Mouse (Mus musculus) midbrain, embryonic 14.5 days (tissue): Measurements from ENCODE around the gene Gm10670. TPM values are rescaled to one million over a fixed set of nuclear protein-coding genes. Genes with fewer than 3 reads are reported as not detected.
"Not testable (repeated sequence)": the region's sequence is repeated elsewhere in the genome, so short reads cannot be mapped to it uniquely, and the experiment has no call there.

Experiments used
- ATAC-seq: fragments of 200-750 bp; cut with Nextera tagmentation; 2 replicates; pipeline ENCODE4 v1.8.0; 2017; ENCODE audit warnings: moderate number of reproducible peaks, moderate library complexity; ENCODE audit not compliant: low FRiP score, low TSS enrichment
- DNase-seq: peaks from one replicate; pipeline ENCODE4 v3.0.0-alpha.2; 2015
- H3K27ac ChIP-seq: fragments of 300-500 bp; sonication (generic); replicated peaks from 2 replicates; pipeline ENCODE4 v1.5.1; 2014; ENCODE audit warnings: mild to moderate bottlenecking, low read depth, low read length, moderate library complexity
- H3K27me3 ChIP-seq: fragments of 300-500 bp; sonication (generic); 2 replicates; pipeline ENCODE4 v1.6.1; 2014; ENCODE audit warnings: low read length, control low read depth, mixed read lengths; ENCODE audit not compliant: control insufficient read depth, insufficient read depth
- H3K36me3 ChIP-seq: fragments of 300-500 bp; sonication (generic); 2 replicates; pipeline ENCODE4 v1.6.1; 2014; ENCODE audit warnings: low read length, control low read depth; ENCODE audit not compliant: control insufficient read depth, insufficient read depth
- H3K4me1 ChIP-seq: fragments of 300-500 bp; sonication (generic); 2 replicates; pipeline ENCODE4 v1.6.1; 2014; ENCODE audit warnings: mild to moderate bottlenecking, antibody characterized with exemption, low read length, control low read depth; ENCODE audit not compliant: control insufficient read depth, insufficient read depth
- H3K4me2 ChIP-seq: fragments of 300-500 bp; sonication (generic); 2 replicates; pipeline ENCODE4 v1.6.1; 2014; ENCODE audit warnings: mild to moderate bottlenecking, low read length, moderate library complexity
- H3K4me3 ChIP-seq: fragments of 300-500 bp; sonication (generic); replicated peaks from 2 replicates; pipeline ENCODE4 v1.5.1; 2014; ENCODE audit warnings: low read depth, low read length
- H3K9ac ChIP-seq: fragments of 300-500 bp; sonication (generic); replicated peaks from 2 replicates; pipeline ENCODE4 v1.6.1; 2014; ENCODE audit warnings: mild to moderate bottlenecking, low read length, moderate library complexity
- H3K9me3 ChIP-seq: fragments of 300-500 bp; sonication (generic); 2 replicates; pipeline ENCODE4 v1.6.1; 2016; ENCODE audit warnings: low read length, control low read depth, mixed read lengths; ENCODE audit not compliant: control insufficient read depth
- WGBS: fragments of 180-500 bp; shearing (Covaris S2); extraction: QIAGEN DNeasy Blood & Tissue Kit; methylation state at CpG from one replicate; pipeline ENCODE4 v1.1.7; 2014; 5-methylcytosine and 5-hydroxymethylcytosine counted together
- polyA plus RNA-seq: library from polyadenylated mRNA; unstranded; fragments of >200 nt; fragmentation: Nextera tagmentation; extraction: Ambion mirVana; gene quantifications from 2 replicates; pipeline ENCODE4 v1.2.1, GENCODE M21; 2014

Gm10670 gene
- polyA plus RNA-seq: not detected in 2 replicates

- not testable (repeated sequence) for ATAC-seq, H3K9ac ChIP-seq, H3K27me3 ChIP-seq, H3K4me3 ChIP-seq, H3K36me3 ChIP-seq, H3K27ac ChIP-seq, H3K4me2 ChIP-seq, DNase-seq, H3K4me1 ChIP-seq, H3K9me3 ChIP-seq
- no CpG with 5 or more reads among the region's 5 CpGs for WGBS
Observed at GRCm38 (mm10) chr7:20474825-20475224, at the start of gene Gm10670. TSS of gene Gm10670 (minus strand) at chr7:20474925.

- not testable (repeated sequence) for H3K27ac ChIP-seq, H3K9ac ChIP-seq, H3K27me3 ChIP-seq, ATAC-seq, DNase-seq, H3K36me3 ChIP-seq, H3K9me3 ChIP-seq, H3K4me2 ChIP-seq, H3K4me3 ChIP-seq, H3K4me1 ChIP-seq
- no CpG with 5 or more reads among the region's 3 CpGs for WGBS
Observed at GRCm38 (mm10) chr7:20510434-20510833, 35.7 kb upstream of the Gm10670 start, which contains the start of gene Vmn1r103. TSS of gene Vmn1r103 (minus strand) at chr7:20510534.

- not testable (repeated sequence) for ATAC-seq
Observed at GRCm38 (mm10) chr7:20442493-20442892, 32.2 kb downstream of the Gm10670 start, which contains the start of gene Vmn1r101. TSS of gene Vmn1r101 (minus strand) at chr7:20442593.

More at GRCm38 (mm10) chr7:20442493-20442892, 32.2 kb downstream of the Gm10670 start, which contains the start of gene Vmn1r101:
- H3K9ac ChIP-seq, H3K27me3 ChIP-seq, H3K4me2 ChIP-seq, H3K9me3 ChIP-seq, H3K36me3 ChIP-seq, DNase-seq, H3K4me3 ChIP-seq, H3K4me1 ChIP-seq, H3K27ac ChIP-seq: not testable (repeated sequence)
- no CpG with 5 or more reads among the region's 2 CpGs for WGBS

Other genes starting within 250 kb of the Gm10670 start
- gene Gm4498, start 241.1 kb downstream of the Gm10670 start, polyA plus RNA-seq: not detected in 2 replicates
- not detected in 2 replicates for gene Gm5890, start 212.1 kb downstream of the Gm10670 start, polyA plus RNA-seq
- gene Gm4133, start 140.9 kb downstream of the Gm10670 start, polyA plus RNA-seq: not detected in 2 replicates
- gene Gm5728, start 99.5 kb downstream of the Gm10670 start, polyA plus RNA-seq: not detected in 2 replicates
- gene Vmn1r100, start 57.0 kb downstream of the Gm10670 start, polyA plus RNA-seq: not detected in 2 replicates
- not detected in 2 replicates for gene Vmn1r101, start 32.3 kb downstream of the Gm10670 start, polyA plus RNA-seq
- not detected in 2 replicates for gene Vmn1r103, start 35.6 kb upstream of the Gm10670 start, polyA plus RNA-seq
- gene Vmn1r104, start 58.9 kb upstream of the Gm10670 start, polyA plus RNA-seq: not detected in 2 replicates
- not detected in 2 replicates for gene Gm5726, start 70.8 kb upstream of the Gm10670 start, polyA plus RNA-seq
- not detected in 2 replicates for gene Gm4141, start 101.3 kb upstream of the Gm10670 start, polyA plus RNA-seq
- gene Gm4513, start 124.1 kb upstream of the Gm10670 start, polyA plus RNA-seq: not detected in 2 replicates
- not detected in 2 replicates for gene Vmn1r107, start 194.0 kb upstream of the Gm10670 start, polyA plus RNA-seq
- gene Vmn1r111, start 228.3 kb upstream of the Gm10670 start, polyA plus RNA-seq: not detected in 2 replicates